Mouse (Mus musculus): ENCODE results near the gene Galntl6.

Galntl6 gene

DNA sequence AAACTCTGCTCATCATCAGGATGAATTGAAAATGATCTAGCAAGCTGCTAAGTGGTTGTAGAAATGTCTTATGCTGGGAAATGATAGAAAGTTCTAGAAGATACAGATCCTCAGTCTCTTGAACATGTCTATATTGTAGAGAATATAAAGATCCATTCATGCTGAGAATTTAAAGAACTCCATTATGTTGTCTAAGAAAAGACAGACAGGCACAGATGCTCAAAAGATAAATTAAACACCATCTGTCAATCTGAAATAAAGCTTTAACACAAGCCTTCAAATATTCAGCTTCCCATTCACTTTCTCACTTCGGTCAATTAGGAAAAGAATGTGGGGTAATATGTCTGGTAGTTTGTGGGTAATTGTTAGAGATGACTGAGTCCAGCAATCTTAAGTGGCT is 658.8 kb downstream of the Galntl6 start:
- DNase-seq = no peak

DNA sequence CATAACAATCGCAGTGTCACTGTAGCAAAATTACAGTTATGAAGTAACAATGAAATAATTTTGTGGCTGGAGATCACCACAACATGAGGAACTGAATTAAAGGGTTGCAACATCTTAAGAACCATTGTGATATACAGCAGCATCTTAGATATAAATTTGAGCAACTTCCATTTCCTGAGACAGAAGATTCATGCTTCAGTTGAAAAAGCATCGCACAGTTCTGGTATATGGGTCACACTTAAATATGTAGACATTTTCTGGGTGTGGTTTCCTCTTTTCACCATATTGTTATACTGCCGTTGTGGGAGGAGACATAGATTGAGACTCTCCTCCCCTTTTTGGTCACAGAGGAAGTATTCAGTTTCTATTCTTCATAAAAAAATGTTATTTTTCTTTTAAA is 667.6 kb downstream of the Galntl6 start:
- no peak for DNase-seq

DNA sequence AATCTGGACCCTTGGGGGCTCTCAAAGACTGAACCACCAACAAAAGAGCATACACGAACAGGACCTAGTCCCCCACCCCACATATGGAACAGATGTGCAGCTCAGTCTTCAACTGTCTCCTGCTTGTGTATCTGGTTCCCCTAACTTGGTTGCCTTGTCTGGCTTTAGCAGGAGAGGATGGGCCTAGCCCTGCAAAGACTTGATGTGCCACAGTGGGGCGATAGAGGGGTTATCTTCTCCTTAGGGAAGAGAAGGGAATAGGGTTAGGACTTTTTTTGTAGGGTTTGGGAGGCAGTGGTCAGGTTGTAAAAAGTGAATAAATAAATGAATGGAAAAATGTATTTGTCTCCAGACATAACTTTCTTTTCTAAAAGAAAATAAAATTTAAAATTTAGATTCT is 678.2 kb downstream of the Galntl6 start:
- no peak for DNase-seq

DNA sequence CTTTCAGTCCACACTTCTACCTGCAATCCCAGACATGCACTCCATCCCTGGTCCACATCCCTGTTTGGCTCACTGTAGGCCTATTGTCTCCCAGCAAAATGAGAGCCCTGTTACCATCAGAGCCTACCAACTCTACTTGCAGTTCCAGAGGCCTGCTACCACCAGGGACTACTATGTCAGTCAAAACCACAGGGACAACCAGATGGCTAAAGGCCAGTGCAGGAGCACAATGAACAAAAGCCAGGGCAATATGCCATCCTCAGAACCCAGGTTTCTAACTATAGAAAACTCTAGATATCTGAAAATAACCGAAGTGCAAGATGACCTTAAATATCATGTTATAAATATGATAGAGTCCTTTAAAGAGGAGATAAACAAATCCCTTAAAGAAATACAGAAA is 683.7 kb downstream of the Galntl6 start:
- no peak for DNase-seq

DNA sequence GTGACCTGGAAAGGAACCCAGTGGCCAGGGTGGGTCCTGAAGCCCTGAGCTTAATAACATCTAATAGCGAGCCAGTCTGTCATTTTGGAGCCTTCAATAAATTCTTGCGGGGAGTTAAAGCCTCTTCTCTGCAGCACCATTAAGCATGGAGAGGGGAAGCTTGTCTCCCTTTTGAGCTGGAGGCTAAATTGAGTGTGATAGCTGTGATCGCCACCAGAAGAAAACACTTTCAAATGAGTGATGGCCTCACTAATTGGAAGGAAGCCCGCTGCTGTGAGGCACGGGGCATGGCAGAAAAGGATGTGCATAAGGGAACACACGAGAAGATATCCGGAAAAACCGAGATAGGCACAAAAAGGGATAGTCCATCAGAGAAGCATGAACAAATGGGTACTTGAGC is 694.6 kb downstream of the Galntl6 start:
- DNase-seq = no peak

DNA sequence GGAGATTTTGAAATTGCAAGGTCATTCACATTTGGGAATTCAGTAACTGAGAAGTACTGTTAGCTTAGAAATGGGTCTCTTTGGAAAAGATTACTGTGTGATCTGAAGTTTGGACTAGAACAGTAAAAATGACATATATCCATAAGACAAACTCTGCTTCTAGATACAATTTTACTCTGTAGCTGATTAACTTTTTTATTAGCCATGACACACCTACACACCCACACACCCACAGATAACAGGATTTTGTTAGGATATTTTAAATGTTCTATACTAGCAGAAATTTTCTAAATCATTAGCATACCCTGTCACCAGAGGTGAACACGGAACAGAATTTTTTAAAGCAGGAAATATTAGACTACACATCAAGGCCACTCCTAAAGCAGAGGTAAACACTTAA is 722.7 kb downstream of the Galntl6 start:
- no peak for DNase-seq

DNA sequence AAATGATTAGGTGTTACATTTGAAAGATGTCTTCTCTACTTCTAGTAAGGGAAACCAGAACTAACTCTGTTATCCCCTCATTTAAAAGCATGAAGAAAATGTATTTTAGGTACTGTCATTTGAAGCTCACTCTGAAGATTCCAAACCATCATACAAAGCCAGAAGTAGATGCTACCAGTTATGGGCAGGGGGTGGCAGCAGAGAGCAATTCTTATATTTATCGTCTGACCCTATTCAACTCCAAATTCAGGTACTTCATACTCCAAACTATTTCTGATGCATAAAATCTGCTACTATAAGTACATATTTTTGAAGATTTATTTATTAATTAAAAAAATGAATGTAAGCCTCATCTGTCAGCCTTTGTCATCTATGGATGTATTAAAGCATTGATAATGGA is 765.5 kb downstream of the Galntl6 start:
- peak; percentile 4 for DNase-seq

DNA sequence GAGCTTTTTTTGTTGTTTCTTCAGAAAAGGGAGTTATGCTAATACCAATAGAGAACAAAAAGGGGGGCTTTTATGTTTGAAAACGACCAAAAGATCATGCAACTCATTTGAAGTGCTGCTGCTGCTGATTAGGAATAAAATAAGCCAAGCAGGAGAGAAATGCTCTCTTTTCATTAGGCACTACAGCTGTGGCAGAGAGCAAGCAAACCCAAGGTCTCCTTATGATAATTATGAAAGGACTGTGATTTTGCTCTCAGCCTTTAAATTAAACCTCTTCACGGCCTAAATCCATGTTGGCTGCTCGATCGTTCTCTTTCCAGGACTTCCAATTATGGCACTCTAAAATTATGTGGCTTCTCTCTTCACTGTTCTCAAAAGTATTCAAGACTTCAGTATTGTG is 825.7 kb downstream of the Galntl6 start:
- DNase-seq = no peak

DNA sequence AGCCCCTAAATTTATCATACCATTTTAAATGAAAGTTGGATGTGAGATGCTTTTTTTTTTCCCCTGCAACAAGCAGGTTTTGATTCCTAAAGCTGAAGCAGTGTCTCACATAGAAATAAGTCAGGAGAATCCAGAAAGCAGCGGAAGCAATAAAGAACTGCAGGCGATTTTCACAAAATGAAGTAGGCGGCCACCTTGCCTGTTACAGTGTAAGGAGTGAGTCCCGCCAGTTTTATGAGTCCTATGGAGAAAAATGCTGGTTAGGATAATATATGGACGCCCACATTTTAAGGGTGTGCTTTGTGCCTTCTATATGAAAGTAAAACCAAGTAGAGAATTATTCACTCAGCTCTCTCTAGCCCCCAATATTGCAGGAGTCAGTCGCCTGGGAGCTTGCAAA is 827.5 kb downstream of the Galntl6 start:
- DNase-seq = no peak

DNA sequence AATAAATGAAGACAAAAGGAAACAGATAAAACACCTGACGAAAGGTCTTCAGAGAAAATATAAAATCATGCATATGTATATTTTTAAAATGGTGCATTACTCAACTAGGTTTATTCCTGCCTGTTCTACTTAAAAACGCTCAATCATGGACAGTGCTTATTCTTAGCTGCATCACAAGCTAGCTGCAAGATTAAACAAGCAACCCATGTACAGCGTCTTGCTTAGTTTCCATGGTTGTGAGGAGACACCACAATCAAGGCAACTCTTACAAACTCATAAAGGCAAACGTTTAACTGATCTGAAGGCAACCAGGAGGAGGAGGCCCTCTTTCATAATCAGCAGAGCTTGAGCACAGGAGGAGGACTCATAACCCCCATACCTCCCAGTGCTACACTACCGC is 830.7 kb downstream of the Galntl6 start:
- no peak for DNase-seq

DNA sequence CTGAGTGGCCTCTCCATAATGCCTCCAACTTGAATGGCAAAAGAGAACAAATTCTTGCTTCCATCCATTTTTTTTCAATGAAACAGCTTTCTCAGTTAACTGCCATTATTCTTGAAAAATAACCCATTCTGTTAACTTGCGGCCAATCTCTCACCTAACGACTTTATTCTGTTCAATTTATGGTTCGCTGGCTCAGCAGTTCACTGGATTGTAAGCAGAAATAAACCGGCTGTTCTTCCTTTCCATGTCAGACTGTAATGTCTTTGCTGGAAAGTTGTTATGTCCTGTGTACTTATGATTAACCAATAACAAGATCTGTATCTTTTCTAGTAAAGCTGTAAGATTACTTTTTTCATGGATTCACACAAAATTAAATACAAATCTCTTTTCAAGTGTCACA is 837.8 kb downstream of the Galntl6 start:
- no peak for DNase-seq

DNA sequence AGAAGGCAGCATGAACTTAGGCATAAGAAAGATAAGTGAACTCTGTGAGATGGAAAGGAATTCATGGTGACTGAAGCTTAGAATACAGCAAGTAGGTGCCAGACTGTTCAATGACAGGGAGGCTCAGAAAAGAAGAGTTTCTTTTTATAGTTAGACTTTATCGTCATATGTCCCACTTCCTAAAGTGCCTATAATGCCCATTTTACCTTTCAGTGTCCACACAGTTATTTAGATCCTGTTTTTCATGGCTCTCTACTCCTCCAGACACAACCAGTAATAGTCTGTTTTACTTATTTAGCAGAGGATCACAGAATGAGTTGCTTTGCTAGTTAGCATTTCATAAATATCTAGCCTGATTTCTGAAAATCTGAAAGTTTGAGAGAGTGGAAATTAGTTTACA is 838.7 kb downstream of the Galntl6 start:
- DNase-seq = no peak

DNA sequence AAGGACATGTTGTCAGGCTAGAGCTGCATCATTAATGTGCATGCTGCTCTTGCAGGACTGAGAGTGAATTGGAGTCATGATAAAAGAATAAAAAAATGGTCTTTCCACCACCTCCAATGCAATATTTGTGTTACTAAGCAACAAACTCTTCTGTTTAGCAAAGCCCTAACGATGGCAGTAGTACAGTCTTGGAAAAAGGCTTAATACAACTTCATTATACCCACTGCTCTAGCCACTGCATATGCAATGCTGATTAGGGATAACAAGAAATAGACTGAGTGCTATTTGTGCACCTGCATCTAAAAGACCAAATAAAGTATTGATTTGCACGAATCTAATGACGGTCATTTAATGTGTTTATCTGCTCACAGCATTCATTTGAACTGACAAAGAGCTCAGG is 880.2 kb downstream of the Galntl6 start:
- no peak for DNase-seq

DNA sequence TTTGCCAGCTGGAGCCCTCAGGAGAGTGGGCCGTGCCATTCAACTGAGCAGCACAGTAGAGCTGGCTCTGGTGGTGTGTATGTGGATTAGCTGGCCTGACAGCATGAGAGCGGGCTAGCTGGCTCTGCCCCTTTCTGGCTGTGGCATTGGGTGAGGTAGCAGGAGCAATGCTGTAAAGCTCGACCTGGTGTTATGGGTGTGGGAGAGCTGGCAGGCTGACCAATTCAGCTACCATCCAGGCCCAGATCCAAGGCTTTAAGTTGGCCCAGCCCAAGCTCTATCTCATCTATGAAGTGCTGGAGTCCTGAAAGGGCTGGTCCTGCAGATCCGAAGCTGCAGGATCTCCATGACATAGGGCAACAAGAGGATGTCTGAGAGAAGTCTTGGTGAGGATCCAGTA is 886.9 kb downstream of the Galntl6 start:
- no peak for DNase-seq

DNA sequence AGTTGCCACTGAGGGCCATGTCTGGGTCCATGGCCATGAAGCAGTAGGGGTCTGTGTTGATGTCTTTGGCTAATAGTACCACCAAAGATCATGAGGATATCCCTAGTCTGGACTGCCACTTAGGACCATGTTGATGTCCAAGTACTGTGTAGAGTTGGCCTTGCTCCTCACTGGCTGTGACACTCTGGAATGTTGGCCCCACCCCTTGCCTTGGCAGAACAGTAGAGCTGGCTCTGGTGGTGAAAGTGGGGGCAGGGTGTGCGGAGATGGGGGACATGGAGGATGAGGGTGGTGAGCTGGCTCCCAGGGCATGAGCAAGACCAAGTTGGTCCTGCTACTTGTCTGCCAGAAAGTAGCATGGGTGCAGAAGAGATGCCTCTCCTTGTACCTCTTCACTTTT is 887.3 kb downstream of the Galntl6 start:
- DNase-seq = no peak

DNA sequence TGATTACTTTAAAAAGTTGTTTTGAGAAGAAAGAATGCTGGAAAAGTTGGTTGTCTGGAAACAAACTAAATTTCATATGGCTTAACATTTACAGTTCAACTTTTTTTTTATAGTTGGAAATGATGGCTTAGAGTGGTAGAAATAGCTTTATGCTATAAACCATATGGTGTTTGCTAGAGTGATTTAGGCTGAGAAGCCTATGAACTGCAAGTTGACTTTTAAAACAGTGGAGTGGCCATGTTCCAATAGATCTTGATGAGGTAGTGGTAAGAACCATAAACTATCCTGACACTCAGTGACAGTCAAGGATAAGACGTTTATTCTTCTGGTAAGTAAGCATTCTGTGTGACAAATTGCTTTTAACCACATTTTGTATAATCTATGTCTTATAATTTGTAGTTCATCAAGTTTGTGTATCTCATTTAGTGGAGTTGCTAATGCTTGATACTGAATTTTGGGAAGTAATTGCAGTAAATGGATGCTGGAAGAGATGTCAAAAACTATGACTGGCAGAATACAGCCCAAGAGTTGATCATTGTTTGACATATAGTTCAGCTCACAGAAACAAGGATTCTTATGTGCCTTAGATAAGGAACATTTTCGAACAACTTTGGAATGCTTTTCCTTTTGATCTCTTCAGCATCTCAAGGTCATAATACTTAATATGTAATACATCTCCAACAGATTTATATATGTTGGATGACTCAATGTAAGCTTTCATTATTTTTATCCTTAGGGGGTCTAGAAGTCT is 888.8 kb downstream of the Galntl6 start:
- DNase-seq = no peak

DNA sequence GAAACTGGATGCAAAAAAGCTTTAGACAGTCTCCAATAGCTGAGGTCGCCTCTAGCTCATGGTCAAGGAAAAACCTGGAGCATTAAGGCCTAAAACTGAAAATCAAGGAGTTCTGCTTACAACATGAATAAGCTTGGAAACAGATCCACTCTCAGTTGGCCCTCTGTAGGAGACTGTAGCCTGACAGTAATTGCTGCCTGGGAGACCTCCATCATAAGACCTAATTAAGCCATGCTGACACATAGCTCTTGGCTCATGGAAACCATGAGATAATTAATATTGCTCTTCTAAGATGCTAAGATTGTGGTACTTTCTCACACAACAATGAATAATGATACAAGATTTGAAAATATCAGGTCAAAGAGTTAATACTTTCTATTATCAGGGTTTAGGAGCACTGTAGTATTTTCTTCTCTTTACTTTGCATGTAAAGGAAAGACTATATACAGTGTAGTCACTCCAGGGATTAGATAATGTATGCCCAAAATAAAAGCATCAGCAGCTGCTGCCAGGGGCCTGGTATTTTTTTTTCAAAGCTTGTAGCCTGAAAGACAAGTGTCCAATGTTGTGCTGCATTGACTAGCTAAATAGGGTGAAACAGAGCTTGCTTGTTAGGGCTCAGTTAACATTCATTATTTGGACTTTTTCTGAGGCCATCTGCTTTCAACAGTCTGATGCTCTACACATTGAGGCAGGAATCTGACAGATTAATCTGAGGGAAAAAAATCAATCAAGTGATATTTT is 922.8 kb downstream of the Galntl6 start:
- no peak for DNase-seq

DNA sequence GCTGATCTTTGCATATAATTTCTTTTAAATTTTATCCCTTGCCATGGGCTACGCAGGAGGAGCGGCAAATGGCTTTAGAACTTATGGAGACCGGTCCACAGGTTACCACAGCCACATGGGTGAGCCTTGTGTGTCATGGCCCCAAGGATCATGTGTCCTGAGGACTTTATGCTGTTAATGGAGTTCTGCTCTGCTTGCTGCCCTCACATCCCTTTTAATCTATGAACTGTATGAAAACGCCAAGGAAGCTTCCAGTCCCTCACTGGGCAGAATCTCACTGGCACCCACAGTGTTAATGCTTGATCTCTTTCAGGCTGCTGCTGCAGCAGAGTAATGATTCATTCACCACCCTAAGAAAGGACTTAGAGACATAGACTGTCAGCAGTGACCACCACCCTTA is 935.1 kb downstream of the Galntl6 start:
- no peak for DNase-seq

DNA sequence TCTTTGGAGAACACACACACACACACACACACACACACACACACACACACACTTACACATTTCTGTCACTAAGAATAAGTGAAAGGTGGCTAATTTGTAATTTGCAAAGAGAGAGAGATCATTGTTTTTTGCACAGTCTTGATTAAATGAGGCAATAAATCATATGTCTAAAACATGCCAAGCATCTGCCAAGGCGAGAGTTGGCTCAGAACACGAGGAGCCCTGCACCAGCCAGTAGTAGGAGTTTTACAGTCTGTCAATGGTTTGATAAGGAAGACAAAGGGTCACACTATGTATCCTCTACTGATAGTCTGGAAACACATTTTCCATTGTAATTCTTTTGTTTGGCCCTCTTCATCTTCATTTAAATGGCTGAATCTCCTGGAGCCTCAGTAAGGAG is 938.3 kb downstream of the Galntl6 start:
- no peak for DNase-seq

DNA sequence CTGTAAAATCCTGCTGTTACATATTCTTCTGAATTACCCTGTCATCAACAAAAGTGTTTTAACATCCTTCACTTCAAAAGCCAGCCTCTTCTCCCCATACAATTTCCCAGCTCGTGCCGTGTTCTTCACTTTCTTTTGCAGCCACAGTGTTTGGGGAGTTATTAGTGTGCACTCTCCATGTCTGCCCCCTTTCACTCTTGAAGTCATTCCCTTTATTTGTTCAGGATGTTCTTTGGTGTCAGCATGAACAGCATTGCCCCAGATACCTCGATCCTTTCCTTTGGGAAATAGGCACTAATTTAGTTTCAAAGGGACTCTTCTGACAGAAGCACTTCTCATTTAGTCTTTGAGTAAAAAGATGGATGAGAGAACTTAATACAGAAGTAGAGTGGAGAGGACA is 939.6 kb downstream of the Galntl6 start:
- no peak for DNase-seq

DNA sequence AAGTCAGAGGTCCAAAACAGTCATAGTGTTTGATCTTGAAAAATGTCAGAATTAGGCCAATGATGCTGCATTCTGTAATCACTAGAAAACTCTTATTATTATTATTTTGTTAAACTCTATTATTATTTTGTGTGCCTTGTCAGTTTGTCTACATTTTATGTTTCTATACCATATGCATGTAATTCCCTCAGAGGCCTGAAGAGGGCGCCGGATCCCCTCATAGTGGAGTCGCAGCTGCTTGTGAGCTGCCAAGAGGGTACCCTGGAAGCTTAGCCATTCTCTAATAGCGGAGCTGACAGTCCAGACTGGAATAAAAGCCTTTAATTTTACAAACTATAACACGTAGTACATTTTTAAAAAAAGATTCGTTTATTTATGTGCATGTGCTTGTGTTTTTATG is 945.8 kb downstream of the Galntl6 start:
- DNase-seq = peak; percentile 28

DNA sequence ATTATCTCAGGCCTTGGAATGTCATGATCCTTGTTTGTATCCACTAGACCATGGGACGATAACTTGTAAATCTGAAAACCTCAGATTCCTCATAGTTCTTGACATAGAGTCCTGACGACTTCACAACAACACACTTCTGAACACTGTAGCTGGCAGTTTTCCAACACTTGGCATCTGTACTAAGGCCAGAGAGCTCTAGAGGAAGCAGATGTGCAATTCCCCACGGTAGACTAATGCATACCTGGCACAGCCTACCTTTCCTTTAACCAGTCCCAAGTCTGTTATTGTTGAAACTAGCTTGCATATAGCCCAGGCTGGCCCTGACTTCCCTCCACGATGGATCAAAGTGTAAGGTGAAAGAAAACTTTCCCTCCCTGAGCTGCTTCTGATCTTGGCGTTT is 946.9 kb downstream of the Galntl6 start:
- DNase-seq = no peak

DNA sequence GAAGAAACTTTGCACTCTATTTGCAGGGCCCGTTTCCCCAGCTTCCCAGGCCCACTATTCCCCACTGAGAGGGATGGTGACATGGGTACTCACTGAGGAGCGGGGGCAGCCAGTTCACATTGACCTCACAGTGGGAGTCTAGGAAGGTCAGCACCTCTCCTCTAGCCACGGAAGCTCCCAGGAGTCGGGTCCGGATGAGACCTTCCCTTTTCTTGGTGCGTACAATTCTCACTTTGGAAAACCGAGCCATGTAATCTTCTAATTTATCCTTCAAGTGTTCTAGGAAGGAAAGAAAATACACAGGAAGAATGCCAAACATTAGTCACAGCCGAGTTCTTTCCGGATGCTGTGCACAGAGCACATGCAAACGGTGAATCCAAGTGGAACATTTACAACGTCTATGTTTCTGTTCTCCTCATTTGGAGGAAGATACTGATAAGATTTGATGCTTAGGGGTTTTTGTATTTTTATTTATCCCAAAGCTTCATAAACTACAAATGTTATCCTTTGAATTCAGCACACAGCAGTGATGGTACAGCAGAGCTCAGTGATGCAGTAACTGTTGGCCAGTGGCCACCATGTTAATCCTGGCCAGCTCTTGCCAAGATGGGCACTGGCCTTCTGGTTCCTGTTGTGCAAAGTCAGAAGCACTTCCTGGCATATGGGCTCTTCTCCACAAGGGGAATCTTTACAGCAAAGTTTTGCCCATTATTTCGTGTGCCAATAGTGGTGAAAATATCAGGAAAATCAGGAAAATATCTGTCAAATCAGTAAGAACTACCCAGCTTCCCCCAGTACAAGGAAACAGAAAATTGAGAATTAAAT is 949.9 kb downstream of the Galntl6 start:
- no peak for DNase-seq

DNA sequence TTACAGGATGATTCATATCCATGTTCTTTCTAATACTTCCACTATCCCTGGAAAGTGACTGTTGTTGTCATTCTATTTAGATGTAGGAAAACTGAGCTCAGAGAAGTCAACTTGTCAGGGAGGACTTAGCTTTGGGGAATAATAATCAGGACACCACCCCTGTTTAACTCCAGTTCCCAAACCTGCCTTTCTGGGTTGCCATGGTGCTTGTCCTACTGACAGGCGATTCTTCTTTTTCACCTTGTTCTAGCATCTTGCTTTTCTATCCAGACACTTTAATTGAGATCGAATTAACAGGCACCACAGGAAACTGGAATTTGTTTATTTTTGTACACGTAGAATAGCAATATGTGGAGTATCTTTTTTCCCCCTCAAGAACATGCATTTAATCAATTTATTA is 953.3 kb downstream of the Galntl6 start:
- DNase-seq = no peak
